ENCODE assay signal across 8 mouse cellular contexts in the genomic region with DNA sequence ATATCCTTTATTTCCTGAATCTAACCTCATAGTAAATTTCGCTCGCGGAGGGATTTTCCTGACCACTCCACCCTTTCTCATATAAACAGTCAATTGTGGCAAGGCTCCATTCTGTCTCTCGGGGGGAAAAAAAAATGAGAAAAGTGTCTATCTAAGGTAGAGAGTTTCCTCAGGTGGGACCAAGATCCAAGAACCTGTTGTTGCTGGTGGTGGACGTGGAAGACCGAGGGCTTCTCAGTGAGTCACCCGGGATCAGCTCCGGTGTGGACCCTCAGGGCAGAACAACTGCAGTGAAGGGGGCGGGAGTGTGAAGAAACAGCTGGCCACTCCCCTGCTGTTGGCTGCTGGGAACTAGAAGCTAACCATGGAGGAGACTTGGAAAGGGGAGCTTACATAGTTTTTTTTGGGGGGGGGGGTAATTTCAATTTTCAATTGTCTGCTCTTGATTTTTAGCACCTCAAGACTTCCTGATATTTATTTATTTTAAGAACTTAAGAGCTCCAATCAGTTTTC. TPM values are rescaled to one million over a fixed set of nuclear protein-coding genes. Genes with fewer than 3 reads are reported as not detected.
DNase-seq lines count a peak whose midpoint lies in the region; ATAC-seq lines count a peak whose summit lies in the region.

No protein-coding gene starts in this region.

- intact Hi-C loops in heart, postnatal 10 days (cut with DNase I): no loop called here

- no peak for ATAC-seq in activated CD4-positive, CD25-positive, alpha-beta regulatory T cell, adult 4 months

- DNase-seq in adrenal gland, adult 2 months: peak; percentile 5
- DNase-seq in adrenal gland, postnatal 4 days (ENCODE audit: low spot score in 2 of 2): no peak
- peak; percentile 24 to 25 for DNase-seq in right cerebral cortex, postnatal 10 days (ENCODE audit: low spot score in 2 of 2)
- DNase-seq in right cerebral cortex, postnatal 36 days (ENCODE audit: low spot score in 2 of 2): no peak
- DNase-seq in heart, postnatal 10 days: peak; percentile 15 to 43
- peak; percentile 53 for DNase-seq in mesoderm, embryonic 11.5 days (ENCODE audit: low read depth, low spot score)
- DNase-seq in T-cell, adult 2 months (ENCODE audit: low spot score): no peak

RNA-seq across cellular contexts. Expression of a gene that starts 0.8 kb away (rescaled TPM):
- total RNA-seq in adrenal gland, adult 2 months (2021): 10 to 100 TPM in 1 of 2 experiments, 1 to 10 TPM in 1; 9.0 to 12.1 TPM
- polyA plus RNA-seq in adrenal gland, adult 2 months (2012; rRNA removed): 9.0 and 15.0 TPM in 2 replicates
- total RNA-seq in adrenal gland, postnatal 4 days (2021): 10 to 100 TPM; 38.8 to 48.6 TPM
- 1 to 10 TPM; 2.3 to 3.8 TPM for total RNA-seq in heart, postnatal 10 days (2021)
- not detected for polyA plus RNA-seq in activated CD4-positive, CD25-positive, alpha-beta regulatory T cell, adult 4 months (2017; shearing (Covaris generic))

RNA-seq across cellular contexts. Expression of a gene that starts 7.1 kb away (rescaled TPM):
- total RNA-seq in adrenal gland, adult 2 months (2021): not detected
- not detected in 2 replicates for polyA plus RNA-seq in adrenal gland, adult 2 months (2012; rRNA removed)
- not detected for total RNA-seq in adrenal gland, postnatal 4 days (2021)
- total RNA-seq in heart, postnatal 10 days (2021): not detected
- not detected for polyA plus RNA-seq in activated CD4-positive, CD25-positive, alpha-beta regulatory T cell, adult 4 months (2017; shearing (Covaris generic))

RNA-seq across cellular contexts. Expression of a gene that starts 17.8 kb away (rescaled TPM):
- total RNA-seq in adrenal gland, adult 2 months (2021): not detected
- polyA plus RNA-seq in adrenal gland, adult 2 months (2012; rRNA removed): not detected in 2 replicates
- total RNA-seq in adrenal gland, postnatal 4 days (2021): not detected
- not detected for total RNA-seq in heart, postnatal 10 days (2021)
- polyA plus RNA-seq in activated CD4-positive, CD25-positive, alpha-beta regulatory T cell, adult 4 months (2017; shearing (Covaris generic)): not detected

RNA-seq across cellular contexts. Expression of a gene that starts 28.0 kb away (rescaled TPM):
- not detected for total RNA-seq in adrenal gland, adult 2 months (2021)
- not detected in 2 replicates for polyA plus RNA-seq in adrenal gland, adult 2 months (2012; rRNA removed)
- total RNA-seq in adrenal gland, postnatal 4 days (2021): not detected
- not detected for total RNA-seq in heart, postnatal 10 days (2021)
- polyA plus RNA-seq in activated CD4-positive, CD25-positive, alpha-beta regulatory T cell, adult 4 months (2017; shearing (Covaris generic)): not detected

RNA-seq across cellular contexts. Expression of a gene that starts 41.5 kb away (rescaled TPM):
- not detected for total RNA-seq in adrenal gland, adult 2 months (2021)
- not detected in 2 replicates for polyA plus RNA-seq in adrenal gland, adult 2 months (2012; rRNA removed)
- not detected for total RNA-seq in adrenal gland, postnatal 4 days (2021)
- not detected for total RNA-seq in heart, postnatal 10 days (2021)
- under 1 TPM in 1 of 2 experiments, not detected in 1; 0.18 TPM for polyA plus RNA-seq in activated CD4-positive, CD25-positive, alpha-beta regulatory T cell, adult 4 months (2017; shearing (Covaris generic))

Comparison
In these comparisons a context has a peak if more than half of its experiments do, and no peak if none do; other contexts are left out.
1. DNase-seq: peak in adrenal gland, adult 2 months (single experiment), right cerebral cortex, postnatal 10 days (2 of 2), heart, postnatal 10 days (2 of 2) and mesoderm, embryonic 11.5 days (single experiment); none in adrenal gland, postnatal 4 days (0 of 2), right cerebral cortex, postnatal 36 days (0 of 2) and T-cell, adult 2 months (single experiment).